Mouse (Mus musculus) neutrophil, adult 5-6 weeks (primary cell): ENCODE measurements around the gene Prm3. TPM values are rescaled to one million over a fixed set of nuclear protein-coding genes. Genes with fewer than 3 reads are reported as not detected.

ENCODE experiments used
- ATAC-seq: fragments of 151-379, 151-347 bp; 2 replicates; pipeline ENCODE4 v1.8.0; 2017; ENCODE audit warnings: mild to moderate bottlenecking, moderate TSS enrichment; ENCODE audit not compliant: insufficient number of reproducible peaks, poor library complexity, low FRiP score, severe bottlenecking; ENCODE audit errors: extremely low read depth
- total RNA-seq: library from RNA; stranded (forward); fragments of 200-1000 nt; gene quantifications from 2 replicates; pipeline ENCODE4 v1.2.3, GENCODE M21; 2017

Gene Prm3
- total RNA-seq, 1 experiment from 2014 or later = not detected

DNA sequence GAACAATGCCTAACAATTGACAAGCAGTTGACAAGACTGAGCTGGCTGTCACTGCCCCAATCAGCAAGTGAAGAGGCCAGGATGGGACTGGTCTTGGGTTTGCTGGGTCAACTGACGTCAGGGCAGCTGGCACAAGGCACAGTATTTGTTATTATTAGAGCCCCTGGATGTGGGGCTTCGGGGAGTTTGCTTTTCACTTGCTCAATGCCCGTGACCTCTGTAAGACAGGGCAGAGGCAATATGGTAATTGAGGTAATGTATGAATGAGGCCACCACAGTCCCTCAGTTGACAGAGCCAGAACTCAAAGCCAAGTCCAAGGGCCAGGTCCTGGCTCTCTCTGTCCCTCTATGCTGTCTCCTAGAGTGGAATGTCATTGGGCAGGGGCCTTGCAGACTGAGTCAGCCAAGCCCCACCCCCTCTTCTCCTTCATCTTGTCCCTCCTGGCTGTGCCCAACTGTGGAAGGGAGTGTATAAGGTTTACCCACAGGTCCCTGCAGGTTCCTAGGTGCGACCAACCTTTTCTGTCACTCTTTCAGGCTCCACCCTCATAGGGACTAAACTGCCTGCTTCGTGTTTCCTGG lies 13.0 kb downstream of the Prm3 start:
- no peak for ATAC-seq

DNA sequence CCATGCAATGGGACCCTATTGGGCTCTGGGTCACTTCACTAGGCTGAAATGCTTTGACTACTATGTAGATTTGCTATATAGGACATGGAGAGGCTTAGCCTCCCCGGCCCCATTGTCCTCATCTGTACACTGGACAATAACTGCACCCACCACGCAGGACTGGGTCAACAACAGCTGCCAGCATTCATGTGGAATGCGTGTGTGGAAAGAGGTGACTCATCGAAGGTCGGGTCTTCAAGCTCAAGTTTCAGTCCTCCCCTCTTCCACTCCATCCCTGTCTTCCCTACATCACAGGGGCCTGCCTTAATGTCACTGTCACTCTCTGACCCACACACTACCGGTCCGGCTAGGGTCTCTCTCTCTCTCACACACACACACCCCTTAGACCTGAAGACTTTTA lies 14.4 kb downstream of the Prm3 start:
- ATAC-seq = no peak

DNA sequence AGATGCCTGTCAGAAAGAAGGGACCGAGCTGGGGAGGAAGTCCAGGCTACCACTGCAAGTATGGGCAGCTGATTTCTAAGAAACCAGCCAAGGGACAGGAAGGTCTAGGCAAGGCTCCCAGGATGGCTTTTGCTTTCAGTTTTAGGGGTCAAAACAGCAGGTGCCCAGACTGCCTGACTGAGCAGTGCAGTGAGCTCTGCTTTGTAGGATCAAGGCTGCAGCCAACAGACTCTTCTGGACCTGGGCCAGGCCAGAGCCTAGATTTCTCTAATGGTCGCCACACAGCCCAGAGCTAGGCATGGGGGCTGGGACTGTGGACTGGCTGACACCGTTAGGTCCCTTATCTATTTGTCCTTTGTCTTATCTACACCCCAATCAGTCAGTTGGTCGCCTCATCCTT lies 16.0 kb downstream of the Prm3 start:
- ATAC-seq = no peak

DNA sequence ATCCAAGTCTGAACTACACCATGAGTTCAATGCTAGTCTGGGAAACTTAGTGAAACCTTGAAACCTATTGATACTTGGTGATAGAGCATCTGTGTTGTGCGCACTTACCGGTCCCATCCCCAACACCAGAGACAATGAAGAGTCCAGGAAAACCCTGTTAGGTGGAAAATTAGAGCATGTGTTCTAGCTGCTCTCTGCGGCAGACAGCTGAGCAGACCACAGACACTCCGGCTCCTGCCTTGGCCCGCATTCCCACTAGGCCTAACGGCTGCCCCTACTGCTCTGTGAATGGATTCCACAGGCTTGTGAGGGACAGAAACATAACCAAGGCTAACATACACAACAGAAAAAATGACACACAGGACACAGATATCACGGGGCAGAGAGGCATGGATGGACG lies 17.2 kb downstream of the Prm3 start:
- no peak for ATAC-seq

DNA sequence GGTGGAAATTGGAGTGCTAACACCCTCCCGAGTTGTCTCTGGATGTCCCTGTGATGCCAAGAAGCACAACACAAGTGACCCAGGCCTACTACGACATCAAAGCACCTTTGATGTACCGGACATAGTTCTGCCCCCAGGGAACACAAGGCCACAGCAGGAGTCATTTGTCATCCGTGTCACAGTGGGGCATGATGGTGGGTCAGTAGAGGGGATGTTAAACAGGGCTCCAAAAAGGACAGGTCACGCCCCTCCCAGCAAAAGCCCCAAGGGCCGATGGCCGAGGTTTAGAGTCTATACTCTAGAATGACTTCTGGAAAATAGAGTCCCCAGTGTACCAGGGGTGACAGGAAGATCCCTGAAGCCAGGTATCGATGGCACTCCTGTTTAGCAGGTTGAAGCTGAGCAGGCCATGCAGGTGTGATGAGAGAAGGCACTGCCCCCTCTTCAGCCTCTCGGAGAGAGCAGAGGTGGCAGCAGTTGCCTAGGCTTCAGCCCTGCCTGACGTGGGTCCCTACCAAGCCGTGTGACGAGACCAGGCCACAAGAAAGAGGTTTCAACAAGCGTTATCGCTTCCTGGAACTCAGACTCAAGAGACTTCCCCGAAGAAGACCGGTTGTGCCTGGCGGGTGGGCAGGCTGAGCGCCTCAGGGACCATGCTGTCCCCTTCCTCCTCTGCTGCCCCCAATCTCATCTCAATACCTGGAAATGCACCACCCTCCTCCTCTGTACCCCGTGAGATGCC lies 18.8 kb downstream of the Prm3 start:
- ATAC-seq = peak; percentile 44; the same call in 1 of the 2 replicates

DNA sequence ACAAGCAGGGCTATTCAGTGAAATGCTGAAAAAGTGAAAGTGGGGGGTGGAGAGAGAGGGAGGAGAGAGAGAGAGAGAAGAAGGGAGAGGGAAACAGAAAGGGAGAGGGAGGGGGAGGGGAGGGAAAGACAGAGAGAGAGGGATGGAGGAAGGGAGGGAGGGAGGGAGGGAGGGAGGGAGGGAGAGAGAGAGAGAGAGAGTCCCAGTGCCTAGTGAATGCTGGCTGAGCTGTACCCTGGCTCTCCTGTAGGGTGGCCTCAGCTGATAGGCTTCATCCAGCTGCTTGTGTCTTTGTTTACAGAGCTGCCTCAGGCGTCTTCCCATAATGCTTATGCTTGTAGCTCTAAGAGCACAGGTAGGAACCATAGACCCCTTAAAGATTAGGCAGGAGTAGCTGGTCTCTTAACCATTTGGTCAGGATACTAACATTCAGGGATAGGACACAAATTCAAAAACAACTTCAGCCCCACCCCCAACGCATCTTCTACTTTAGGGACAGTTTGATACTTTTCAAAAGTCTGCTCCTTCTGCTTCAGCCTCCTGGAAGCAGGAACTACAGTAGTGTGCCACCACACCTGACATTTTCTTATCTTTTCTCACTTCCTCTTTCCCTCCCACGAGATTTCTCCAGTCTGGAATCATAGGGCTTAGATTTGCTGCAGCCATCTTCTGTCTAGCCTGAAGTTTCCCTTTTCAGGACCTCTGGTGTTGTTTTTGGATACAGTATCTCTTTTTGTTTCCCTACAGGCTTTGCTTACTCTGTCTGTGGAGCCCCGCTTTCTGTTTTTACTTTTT lies 20.0 kb downstream of the Prm3 start:
- no peak for ATAC-seq

DNA sequence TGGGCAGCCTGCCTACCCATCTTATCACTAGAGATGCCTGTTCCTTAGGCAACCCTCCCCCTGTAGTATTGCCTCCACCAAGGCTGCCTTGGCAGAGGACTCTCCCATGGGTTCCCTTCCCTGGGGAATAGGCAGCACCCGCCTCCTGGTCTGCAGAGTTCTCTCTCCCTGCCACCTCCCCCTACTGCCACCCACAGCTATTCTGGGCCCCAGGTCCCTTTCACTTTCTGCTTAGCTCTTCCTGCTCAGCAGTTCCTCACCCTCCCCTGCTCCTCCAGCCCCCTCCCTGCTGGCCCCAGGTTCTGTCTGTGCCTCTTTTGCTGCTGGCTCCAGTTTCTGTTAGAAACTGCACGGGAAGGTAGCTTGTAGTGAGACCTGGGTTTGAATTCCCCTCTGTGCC lies 21.1 kb downstream of the Prm3 start:
- ATAC-seq = peak; percentile 54

DNA sequence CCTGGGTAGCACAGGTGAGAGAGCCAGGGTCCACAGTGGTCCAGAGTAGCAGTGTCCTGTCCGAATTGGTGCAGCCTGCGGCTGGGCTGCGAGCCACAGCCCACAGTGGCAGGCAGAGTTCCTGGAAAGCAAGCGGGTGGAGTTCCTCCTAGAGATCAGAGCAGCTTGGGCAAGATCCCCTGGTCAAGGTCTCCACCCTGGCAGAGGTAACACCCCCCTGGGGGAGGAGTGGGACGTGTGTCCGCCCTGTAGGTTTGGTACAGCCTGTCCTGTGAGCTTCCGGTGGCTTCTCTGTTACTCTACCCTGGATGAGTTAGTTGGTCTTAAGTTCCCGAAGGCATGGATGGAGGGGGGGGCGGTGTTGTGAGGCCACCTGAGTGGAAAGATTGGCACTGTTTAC lies 21.9 kb downstream of the Prm3 start:
- ATAC-seq = peak; percentile 31; the same call in 1 of the 2 replicates

DNA sequence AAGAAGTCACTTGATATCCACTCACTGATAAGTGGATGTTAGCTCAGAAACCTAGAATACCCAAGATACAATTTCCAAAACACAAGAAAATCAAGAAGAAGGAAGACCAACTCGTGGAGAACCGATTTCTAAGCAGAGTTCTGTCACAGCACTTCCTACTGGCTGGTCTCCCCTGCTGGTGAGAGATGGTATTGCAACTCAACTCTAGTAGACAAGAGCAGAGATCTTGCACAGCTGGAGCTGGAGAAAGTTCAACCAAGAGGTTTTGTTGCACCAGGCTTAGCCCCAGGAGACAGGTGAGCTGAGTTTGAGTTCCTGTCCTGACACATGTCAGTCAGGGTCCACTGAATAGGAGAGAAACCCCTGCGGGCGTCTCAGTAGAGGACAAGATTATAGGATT lies 23.6 kb downstream of the Prm3 start:
- peak; percentile 50 for ATAC-seq

DNA sequence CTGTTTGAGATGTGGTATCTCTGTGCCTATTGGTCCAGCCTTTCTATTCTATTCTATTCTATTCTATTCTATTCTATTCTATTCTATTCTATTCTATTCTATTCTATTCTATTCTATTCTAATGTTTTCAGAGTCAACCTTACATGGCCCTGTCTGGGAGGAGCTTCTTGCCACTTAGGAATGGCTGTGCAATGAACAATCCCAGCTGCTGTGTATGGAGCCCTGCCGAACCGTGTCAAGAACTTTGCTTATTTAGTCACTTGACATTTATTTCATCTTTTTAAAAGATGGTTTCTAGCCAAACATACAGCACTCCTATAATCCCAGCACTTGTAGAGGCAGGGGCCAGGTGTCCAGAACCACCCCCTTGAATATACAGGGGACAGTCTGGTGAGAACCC lies 26.4 kb downstream of the Prm3 start:
- no peak for ATAC-seq

DNA sequence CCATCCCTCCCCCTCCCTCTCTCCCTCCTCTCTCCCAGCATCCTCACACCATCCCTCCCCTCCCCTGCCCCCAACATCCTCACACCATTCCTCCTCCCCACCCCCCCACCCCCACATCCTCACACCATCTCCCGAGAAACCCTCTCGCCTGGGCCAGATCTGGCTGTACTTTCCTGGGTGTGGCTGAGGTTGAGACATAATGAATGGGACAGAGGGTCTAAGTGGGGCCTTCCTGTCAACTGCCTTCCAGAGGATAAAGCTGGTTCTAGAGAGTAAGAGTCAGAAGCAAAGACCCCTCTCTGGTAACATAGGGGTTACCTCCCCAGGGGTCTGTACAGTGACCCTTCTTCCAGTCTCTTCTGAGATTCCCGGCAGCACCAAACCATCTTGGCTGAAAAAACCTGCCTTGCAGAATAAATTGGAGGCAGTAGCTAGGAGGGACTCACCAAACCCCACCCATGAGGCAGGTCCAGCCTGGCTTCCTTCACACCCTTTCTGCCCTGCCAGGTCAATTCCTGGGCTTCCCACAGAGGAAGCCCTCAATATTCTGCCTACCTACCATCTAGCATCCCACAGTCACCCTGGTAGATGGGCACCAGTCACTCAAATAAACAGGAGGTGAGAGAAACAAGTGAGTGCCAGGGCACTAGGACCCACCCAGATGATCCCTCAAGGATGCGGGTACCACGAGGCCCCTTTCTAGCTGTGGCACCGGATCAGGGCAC lies 27.0 kb downstream of the Prm3 start:
- no peak for ATAC-seq

DNA sequence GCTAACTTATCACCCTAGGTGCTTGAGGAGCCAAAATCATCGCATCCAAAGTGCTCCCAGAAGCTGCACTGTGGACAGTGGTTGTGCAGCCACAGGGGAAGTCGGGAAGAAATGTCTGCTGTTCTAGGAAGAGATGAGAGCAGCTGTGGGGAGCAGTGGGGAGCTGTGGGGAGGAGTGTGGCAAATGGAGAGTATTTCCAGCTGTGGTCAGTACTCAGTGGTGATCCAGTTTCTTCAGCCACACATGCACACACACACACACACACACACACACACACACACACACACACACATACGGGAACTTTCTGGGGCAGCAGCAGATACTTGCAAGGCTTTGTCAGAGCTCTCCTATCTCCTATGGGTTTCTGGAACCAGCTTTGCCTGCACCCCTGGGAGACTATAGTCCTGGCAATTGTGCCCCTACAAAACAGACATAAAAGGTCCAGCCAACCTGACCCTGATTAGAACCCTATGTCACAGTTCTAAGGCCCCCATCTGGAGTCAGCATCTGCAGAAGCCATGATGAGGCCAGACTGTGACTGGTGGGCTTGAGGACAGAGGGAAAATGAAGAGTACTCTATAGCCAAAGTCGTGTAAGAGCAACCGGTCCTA lies 28.0 kb downstream of the Prm3 start:
- no peak for ATAC-seq

DNA sequence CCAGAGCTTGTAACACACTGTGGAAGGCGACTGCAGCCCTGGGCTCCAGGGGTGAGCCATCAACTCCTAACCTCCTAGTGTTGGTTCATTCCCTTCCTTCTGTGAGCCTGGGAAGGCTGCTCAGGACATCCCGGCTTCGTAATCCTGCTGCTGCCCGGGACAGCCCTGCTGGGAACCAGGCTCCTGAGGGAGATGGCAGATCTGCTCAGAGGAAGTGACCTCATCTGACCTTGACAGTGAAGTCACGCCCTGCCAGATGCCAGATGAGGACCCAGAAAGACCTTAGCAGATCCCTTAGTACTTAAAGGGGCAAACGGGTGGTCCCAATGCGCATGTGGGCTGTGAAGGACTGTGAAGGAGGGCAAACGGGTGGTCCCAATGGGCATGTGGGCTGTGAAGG lies 29.5 kb downstream of the Prm3 start:
- no peak for ATAC-seq

DNA sequence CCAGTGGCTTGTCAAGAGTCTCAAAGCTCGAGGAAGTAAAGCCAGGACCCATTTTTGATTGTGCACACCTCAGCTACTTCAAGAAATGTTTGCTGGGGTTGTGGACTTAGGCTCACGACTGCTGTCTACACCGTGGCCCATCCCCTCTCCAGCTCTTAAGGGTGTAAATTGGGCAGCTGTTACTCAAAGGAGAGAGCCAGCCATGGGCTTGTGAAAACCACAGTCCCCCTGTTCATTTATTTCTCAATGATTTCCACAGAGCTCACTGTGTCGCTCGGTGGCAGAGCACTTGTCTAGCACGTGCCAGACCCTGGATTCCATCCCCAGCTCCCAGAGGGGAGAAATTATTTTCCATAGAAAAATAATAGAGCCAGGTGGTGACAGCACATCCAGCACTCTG lies 34.5 kb downstream of the Prm3 start:
- no peak for ATAC-seq

DNA sequence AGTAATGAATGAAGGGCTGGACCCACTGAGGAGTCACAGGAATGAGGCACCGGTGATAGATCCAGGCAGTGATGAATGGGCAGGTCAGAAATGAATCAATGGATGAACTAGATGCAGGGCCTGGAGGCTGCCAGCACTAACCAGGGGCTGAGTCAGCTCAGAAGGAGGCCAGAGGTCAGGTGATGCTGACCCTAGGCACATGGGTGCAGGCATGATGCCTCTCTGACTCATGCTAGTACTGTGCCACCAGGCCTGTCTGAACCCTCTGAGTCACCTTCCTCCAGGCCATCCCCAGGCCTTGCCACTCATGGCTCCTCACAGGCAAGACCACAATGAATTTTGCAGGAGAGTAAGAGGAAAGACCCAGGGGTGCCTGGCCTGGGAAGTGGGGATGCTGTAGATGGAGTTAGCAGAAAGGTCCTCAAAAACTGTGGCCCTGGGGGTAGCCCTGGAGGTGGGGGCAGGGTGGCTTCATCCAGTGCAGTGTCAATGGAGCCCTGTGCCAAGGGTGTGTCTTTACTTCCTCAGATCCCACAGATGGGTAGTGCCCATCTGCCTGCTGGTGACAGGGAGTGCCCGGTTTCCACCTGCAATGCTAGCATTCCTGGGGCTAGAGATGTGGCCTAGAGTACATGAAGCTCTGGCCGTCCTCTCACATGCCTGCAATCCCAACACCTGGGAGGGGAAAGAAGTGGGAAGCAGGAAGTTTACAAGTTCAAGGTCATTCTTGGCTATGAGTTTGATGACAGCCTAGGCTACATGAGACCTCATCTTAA lies 36.0 kb downstream of the Prm3 start:
- ATAC-seq = no peak

DNA sequence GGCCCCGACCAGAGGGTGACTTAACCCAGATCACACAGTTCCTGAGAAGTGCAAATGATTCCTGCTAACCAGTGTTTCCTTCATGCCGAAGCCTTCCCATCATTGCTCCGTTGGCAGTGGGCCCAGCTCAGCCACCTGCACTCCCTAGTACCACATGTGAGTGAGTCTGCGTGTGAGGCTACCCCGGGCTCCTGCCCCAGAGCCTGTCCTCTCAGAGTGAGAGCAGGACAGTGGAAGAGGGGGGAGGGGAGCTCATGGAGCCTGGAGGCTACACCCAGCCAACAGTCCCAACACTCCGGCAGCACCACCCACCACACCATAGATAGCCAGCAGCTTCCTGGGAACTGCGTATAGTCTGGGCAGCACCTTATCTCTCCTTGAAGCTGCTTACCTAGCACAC lies 40.9 kb downstream of the Prm3 start:
- no peak for ATAC-seq

DNA sequence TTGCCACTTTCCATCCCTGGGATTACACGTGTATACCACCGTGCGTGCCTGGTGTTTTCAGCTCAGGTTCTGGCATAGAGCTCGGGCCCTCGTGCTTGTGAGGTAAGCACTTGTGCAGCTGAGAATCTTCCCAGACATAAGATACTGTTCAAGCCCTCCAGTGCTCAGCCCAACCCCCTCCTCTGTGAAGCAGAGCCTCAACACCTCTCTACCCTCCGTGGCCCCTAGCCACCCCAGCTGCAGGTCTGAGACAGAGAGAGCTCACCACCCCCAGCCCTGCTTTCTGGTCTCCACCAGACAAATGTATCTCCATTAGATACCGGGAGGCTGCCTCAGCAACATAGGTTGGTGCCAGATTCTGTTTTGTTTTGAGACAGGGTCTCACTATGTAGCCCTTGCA lies 41.5 kb downstream of the Prm3 start:
- ATAC-seq = no peak

DNA sequence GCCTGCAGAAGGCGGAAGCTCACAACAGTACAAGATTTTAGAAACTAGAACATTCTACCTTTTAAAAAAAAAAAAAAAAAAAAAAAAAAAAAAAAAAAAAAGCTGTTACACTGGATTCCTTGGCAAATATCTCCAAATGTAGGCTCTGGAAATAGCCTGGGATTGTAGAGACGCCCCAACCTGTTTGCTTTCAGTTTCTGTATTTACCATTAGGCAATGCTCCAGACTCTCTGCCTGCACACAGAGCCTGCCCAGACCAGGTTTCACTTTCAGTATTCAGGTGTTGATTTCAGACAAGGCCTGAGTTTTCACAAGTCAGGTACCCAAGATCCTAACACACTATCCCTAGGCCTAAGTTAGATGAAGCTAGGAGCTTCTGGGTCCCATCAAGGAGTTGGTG lies 49.6 kb downstream of the Prm3 start:
- peak; percentile 31; the same call in 1 of the 2 replicates for ATAC-seq
